Mouse (Mus musculus): ENCODE data around the gene Lrrc23. TPM values are rescaled to one million over a fixed set of nuclear protein-coding genes. Genes with fewer than 3 reads are reported as not detected.

Lrrc23 gene
- polyA plus RNA-seq, 1 experiment from 2014 or later, result 0.32 TPM

- Histone ChIP-seq H3K4me3 (ENCODE audit: low read depth, low read length) (no peak overlapping the region), H3K27me3 (ENCODE audit: control insufficient read depth, insufficient read depth, low read length) (no peaks in the 10 kb centered on the region), H3K36me3 (ENCODE audit: control insufficient read depth, insufficient read depth, low read length) (no peaks in the 10 kb centered on the region), H3K27ac (ENCODE audit: low read length) (no peak overlapping the region), H3K4me1 (ENCODE audit: control insufficient read depth, insufficient read depth, low read length) (no peaks in the 10 kb centered on the region), H3K4me2 (replicated peaks; ENCODE audit: low read depth, low read length) (no peak overlapping the region), H3K9ac (replicated peaks; ENCODE audit: low read depth, low read length) (no peak overlapping the region), H3K9me3 (ENCODE audit: control insufficient read depth, low read depth, low read length) (no peaks in the 10 kb centered on the region)
- ATAC-seq (ENCODE audit: insufficient number of reproducible peaks, insufficient read depth, low FRiP score, low read depth), result no peak
- 55% methylated on average over 4 of the region's 4 CpGs for WGBS
Measured at GRCm38 (mm10) chr6:124790121-124790520, 10.6 kb upstream of the Lrrc23 start.

DNA sequence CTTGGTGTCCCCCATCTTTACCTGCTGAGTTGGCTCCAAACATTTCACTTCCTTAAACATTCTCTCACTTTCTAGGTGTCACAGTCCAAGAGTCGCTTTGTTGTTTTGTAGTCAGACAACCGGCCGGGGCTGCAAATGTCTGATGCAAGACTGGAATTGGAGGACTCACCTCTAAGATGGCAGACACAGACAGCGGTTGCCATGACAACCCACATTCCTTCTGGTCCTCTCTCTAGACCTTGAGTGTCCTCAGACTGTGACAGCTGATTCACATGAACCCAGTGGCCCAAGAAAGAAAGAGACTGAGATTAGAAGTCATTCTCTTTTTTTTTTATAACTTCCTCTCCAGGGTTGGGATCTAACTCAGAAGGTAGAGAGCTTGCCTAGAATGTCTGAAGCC is 10.0 kb upstream of the Lrrc23 start:
- Histone ChIP-seq H3K4me3 (ENCODE audit: low read depth, low read length) (no peak overlapping the region), H3K4me1 (ENCODE audit: control insufficient read depth, insufficient read depth, low read length) (no peaks in the 10 kb centered on the region), H3K9ac (replicated peaks; ENCODE audit: low read depth, low read length) (no peak overlapping the region), H3K27me3 (ENCODE audit: control insufficient read depth, insufficient read depth, low read length) (no peaks in the 10 kb centered on the region), H3K36me3 (ENCODE audit: control insufficient read depth, insufficient read depth, low read length) (no peaks in the 10 kb centered on the region), H3K9me3 (ENCODE audit: control insufficient read depth, low read depth, low read length) (no peaks in the 10 kb centered on the region), H3K4me2 (replicated peaks; ENCODE audit: low read depth, low read length) (no peak overlapping the region), H3K27ac (ENCODE audit: low read length) (no peak overlapping the region)
- no peak for ATAC-seq (ENCODE audit: insufficient number of reproducible peaks, insufficient read depth, low FRiP score, low read depth)
- WGBS, result 88% methylated on average over 4 of the region's 4 CpGs

DNA sequence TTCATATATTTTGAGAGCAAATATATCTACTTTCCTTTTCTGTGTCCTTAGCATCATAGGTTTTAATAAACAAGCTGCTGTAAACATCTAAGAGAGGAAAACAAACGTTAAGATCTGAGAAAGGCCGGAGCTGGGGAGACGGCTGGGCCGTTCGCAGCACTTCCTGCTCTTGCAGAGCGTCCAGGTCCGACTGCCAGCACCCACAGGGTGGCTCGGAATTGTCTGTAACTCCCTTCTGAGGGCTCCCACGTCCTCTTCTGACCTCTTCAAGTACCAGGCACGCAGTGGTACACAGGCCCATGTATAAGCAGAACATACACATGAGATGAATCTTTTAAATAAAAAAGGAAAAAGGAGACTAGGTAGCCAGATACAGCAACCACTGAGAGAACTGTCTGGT is 8.2 kb upstream of the Lrrc23 start:
- no peak overlapping the region for H3K4me2 ChIP-seq (replicated peaks; ENCODE audit: low read depth, low read length)
- H3K9me3 ChIP-seq (ENCODE audit: control insufficient read depth, low read depth, low read length), result no peaks in the 10 kb centered on the region
- no peak overlapping the region for H3K27ac ChIP-seq (ENCODE audit: low read length)
- 62% methylated on average over 10 of the region's 10 CpGs for WGBS
- H3K4me1 ChIP-seq (ENCODE audit: control insufficient read depth, insufficient read depth, low read length), result no peaks in the 10 kb centered on the region
- no peak overlapping the region for H3K4me3 ChIP-seq (ENCODE audit: low read depth, low read length)
- no peaks in the 10 kb centered on the region for H3K36me3 ChIP-seq (ENCODE audit: control insufficient read depth, insufficient read depth, low read length)
- no peak overlapping the region for H3K9ac ChIP-seq (replicated peaks; ENCODE audit: low read depth, low read length)
- no peak for ATAC-seq (ENCODE audit: insufficient number of reproducible peaks, insufficient read depth, low FRiP score, low read depth)
- no peaks in the 10 kb centered on the region for H3K27me3 ChIP-seq (ENCODE audit: control insufficient read depth, insufficient read depth, low read length)

- H3K27me3 ChIP-seq (ENCODE audit: control insufficient read depth, insufficient read depth, low read length), result no peaks in the 10 kb centered on the region
- no peaks in the 10 kb centered on the region for H3K9me3 ChIP-seq (ENCODE audit: control insufficient read depth, low read depth, low read length)
- no peak for ATAC-seq (ENCODE audit: insufficient number of reproducible peaks, insufficient read depth, low FRiP score, low read depth)
- H3K4me1 ChIP-seq (ENCODE audit: control insufficient read depth, insufficient read depth, low read length), result 0 out of 2 replicates have a peak, but pooled peaks cover 3% of the 10 kb centered on the region
- no peaks in the 10 kb centered on the region for H3K36me3 ChIP-seq (ENCODE audit: control insufficient read depth, insufficient read depth, low read length)
- H3K9ac ChIP-seq (replicated peaks; ENCODE audit: low read depth, low read length), result no peak overlapping the region
- 55% methylated on average over 8 of the region's 8 CpGs for WGBS
- H3K4me2 ChIP-seq (replicated peaks; ENCODE audit: low read depth, low read length), result no peak overlapping the region
- no peak overlapping the region for H3K4me3 ChIP-seq (ENCODE audit: low read depth, low read length)
- H3K27ac ChIP-seq (ENCODE audit: low read length), result no peak overlapping the region
Measured at GRCm38 (mm10) chr6:124786756-124787420, 7.4 kb upstream of the Lrrc23 start.

DNA sequence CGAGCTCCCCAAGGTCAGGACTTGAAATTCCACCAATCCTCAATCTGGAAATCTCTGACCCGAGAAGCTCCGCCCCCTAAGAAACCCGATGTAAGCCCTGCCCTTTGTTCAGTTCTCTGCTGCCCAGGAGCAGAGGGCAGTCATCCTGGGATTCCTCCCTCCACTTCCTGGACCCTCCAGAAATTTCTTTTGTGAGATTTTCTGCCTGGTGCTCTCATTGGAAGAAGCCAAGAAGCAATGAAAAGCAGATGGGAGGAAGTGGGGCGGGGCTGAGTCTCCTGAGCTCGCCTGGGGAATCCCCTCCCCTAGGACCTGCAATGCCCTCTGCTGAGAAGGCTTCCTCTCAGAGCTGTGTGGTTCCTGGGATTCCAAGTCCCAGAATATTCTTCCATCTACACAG is 2.9 kb upstream of the Lrrc23 start:
- Histone ChIP-seq H3K4me3 (ENCODE audit: low read depth, low read length) (peak overlapping the region; percentile 5; the same call in 1 of the 2 replicates), H3K4me2 (replicated peaks; ENCODE audit: low read depth, low read length) (peak overlapping the region; percentile 25), H3K36me3 (ENCODE audit: control insufficient read depth, insufficient read depth, low read length) (no peaks in the 10 kb centered on the region), H3K9me3 (ENCODE audit: control insufficient read depth, low read depth, low read length) (no peaks in the 10 kb centered on the region), H3K4me1 (ENCODE audit: control insufficient read depth, insufficient read depth, low read length) (0 out of 2 replicates have a peak, but pooled peaks cover 3% of the 10 kb centered on the region), H3K27ac (ENCODE audit: low read length) (no peak overlapping the region), H3K9ac (replicated peaks; ENCODE audit: low read depth, low read length) (no peak overlapping the region), H3K27me3 (ENCODE audit: control insufficient read depth, insufficient read depth, low read length) (no peaks in the 10 kb centered on the region)
- WGBS, result 22% methylated on average over 6 of the region's 6 CpGs
- peak; percentile 28; the same call in 1 of the 2 replicates for ATAC-seq (ENCODE audit: insufficient number of reproducible peaks, insufficient read depth, low FRiP score, low read depth)

DNA sequence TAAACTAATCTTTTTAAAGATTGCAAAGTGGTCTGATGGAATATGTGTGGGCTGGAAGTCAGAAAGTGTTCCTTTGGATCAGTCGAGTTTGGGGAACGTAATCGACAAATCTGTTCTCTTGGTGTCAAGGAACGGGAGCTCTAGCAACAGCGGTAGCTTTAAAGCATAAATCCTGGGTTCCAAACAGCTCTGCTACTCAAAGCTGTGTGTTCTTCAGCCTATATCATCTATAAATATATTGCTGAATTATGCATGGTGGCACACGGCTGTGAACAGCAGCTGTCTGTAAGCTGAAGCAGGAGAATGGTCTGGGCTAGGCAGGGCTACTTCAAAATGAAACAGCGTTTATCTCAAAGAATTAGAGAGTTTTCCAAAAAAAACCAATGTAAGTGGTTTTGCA is 1.4 kb upstream of the Lrrc23 start:
- H3K4me1 ChIP-seq (ENCODE audit: control insufficient read depth, insufficient read depth, low read length), result 0 out of 2 replicates have a peak, but pooled peaks cover 3% of the 10 kb centered on the region
- no peak for ATAC-seq (ENCODE audit: insufficient number of reproducible peaks, insufficient read depth, low FRiP score, low read depth)
- 85% methylated on average over 7 of the region's 7 CpGs for WGBS

GRCm38 (mm10) chr6:124779984-124780416 is 473 bp upstream of the Lrrc23 start:
- 8% methylated on average over 10 of the region's 10 CpGs for WGBS
- Histone ChIP-seq H3K4me1 (ENCODE audit: control insufficient read depth, insufficient read depth, low read length) (0 out of 2 replicates have a peak, but pooled peaks cover 3% of the 10 kb centered on the region), H3K9ac (replicated peaks; ENCODE audit: low read depth, low read length) (no peak overlapping the region), H3K4me2 (replicated peaks; ENCODE audit: low read depth, low read length) (peak overlapping the region; percentile 50), H3K9me3 (ENCODE audit: control insufficient read depth, low read depth, low read length) (no peaks in the 10 kb centered on the region), H3K27ac (ENCODE audit: low read length) (no peak overlapping the region), H3K27me3 (ENCODE audit: control insufficient read depth, insufficient read depth, low read length) (no peaks in the 10 kb centered on the region), H3K36me3 (ENCODE audit: control insufficient read depth, insufficient read depth, low read length) (no peaks in the 10 kb centered on the region), H3K4me3 (ENCODE audit: low read depth, low read length) (peak overlapping the region; percentile 21)
- ATAC-seq (ENCODE audit: insufficient number of reproducible peaks, insufficient read depth, low FRiP score, low read depth), result no peak

More for the DNA sequence above, 1.4 kb upstream of the Lrrc23 start:
- H3K27me3 ChIP-seq (ENCODE audit: control insufficient read depth, insufficient read depth, low read length), result no peaks in the 10 kb centered on the region
- H3K36me3 ChIP-seq (ENCODE audit: control insufficient read depth, insufficient read depth, low read length), result no peaks in the 10 kb centered on the region
- H3K27ac ChIP-seq (ENCODE audit: low read length), result no peak overlapping the region
- H3K4me2 ChIP-seq (replicated peaks; ENCODE audit: low read depth, low read length), result no peak overlapping the region
- no peaks in the 10 kb centered on the region for H3K9me3 ChIP-seq (ENCODE audit: control insufficient read depth, low read depth, low read length)
- no peak overlapping the region for H3K9ac ChIP-seq (replicated peaks; ENCODE audit: low read depth, low read length)
- H3K4me3 ChIP-seq (ENCODE audit: low read depth, low read length), result no peak overlapping the region

GRCm38 (mm10) chr6:124770511-124770910 is 9.0 kb downstream of the Lrrc23 start:
- no peaks in the 10 kb centered on the region for H3K9me3 ChIP-seq (ENCODE audit: control insufficient read depth, low read depth, low read length)
- peaks cover 8% of the 10 kb centered on the region; the same call in 1 of the 2 replicates for H3K4me1 ChIP-seq (ENCODE audit: control insufficient read depth, insufficient read depth, low read length)
- no peaks in the 10 kb centered on the region for H3K27me3 ChIP-seq (ENCODE audit: control insufficient read depth, insufficient read depth, low read length)
- no peak overlapping the region for H3K27ac ChIP-seq (ENCODE audit: low read length)
- no peak overlapping the region for H3K4me2 ChIP-seq (replicated peaks; ENCODE audit: low read depth, low read length)
- ATAC-seq (ENCODE audit: insufficient number of reproducible peaks, insufficient read depth, low FRiP score, low read depth), result no peak
- no peak overlapping the region for H3K4me3 ChIP-seq (ENCODE audit: low read depth, low read length)
- no peak overlapping the region for H3K9ac ChIP-seq (replicated peaks; ENCODE audit: low read depth, low read length)
- WGBS, result 84% methylated on average over 15 of the region's 15 CpGs
- no peaks in the 10 kb centered on the region for H3K36me3 ChIP-seq (ENCODE audit: control insufficient read depth, insufficient read depth, low read length)
